Mouse (Mus musculus): ENCODE measurements around the gene Prkag2.

The Prkag2 gene

GRCm38 (mm10) chr5:25100516-25101125 lies at the start of gene Prkag2:
Gene Prkag2, minus strand, starts transcription at chr5:25100642.
- in situ Hi-C loops (cut with MseI, MboI): no loop called here

GRCm38 (mm10) chr5:25149331-25149965 lies 49.0 kb upstream of the Prkag2 start:
- in situ Hi-C loops (cut with MseI, MboI): no loop called here

DNA sequence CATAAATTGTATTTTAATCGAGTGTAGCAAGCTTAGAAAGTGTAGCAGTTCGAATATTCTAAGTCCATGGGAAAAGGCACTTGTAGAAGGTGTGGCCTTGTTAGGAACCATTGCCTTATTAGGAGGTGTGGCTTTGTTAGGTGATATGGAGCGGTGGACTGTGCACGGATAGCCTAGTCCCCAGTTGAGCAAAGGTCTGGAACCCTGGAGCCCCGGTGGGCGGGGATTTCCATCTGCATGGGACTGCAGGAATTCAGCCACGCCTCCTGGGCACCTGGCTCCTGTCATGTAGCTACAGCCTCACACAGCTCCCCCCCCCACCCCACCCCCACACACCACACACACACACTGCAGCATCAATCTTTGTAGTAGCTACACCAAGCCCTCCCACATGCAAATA lies 46.3 kb upstream of the Prkag2 start:
- in situ Hi-C loops (cut with MseI, MboI): no loop called here

- in situ Hi-C loops (cut with MseI, MboI): no loop called here
These were observed 27.4 kb upstream of the Prkag2 start for GRCm38 (mm10) chr5:25127865-25128264.

GRCm38 (mm10) chr5:25125884-25126560 lies 25.6 kb upstream of the Prkag2 start:
- in situ Hi-C loops (cut with MseI, MboI): no loop called here

GRCm38 (mm10) chr5:25122534-25122933 lies 22.1 kb upstream of the Prkag2 start:
- in situ Hi-C loops (cut with MseI, MboI): no loop called here

- in situ Hi-C loops (cut with MseI, MboI): no loop called here
These were observed 18.7 kb upstream of the Prkag2 start for GRCm38 (mm10) chr5:25119148-25119547.

DNA sequence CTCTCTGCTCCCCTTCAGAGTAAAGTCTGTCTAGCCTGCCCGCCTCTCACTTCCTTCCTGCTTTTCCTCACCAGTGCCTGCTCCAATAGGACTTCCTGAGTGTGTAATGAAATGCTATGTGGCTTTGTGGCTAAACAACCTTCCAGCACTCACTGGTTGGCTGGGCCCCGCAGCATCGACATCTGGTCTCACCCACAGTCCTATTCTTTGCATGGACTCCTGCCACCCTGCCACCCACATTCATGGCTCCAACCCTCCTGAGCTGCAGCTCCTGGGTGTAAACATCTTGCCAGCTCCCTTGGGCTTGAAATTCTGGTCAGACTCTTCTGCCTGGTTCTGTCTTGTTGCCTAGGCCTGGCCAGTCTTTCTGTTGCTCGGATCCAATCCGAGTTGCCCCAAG lies 15.6 kb upstream of the Prkag2 start:
- in situ Hi-C loops (cut with MseI, MboI): no loop called here

- in situ Hi-C loops (cut with MseI, MboI): no loop called here
These were observed 14.8 kb upstream of the Prkag2 start for GRCm38 (mm10) chr5:25115216-25115615.

GRCm38 (mm10) chr5:25114110-25114509 lies 13.7 kb upstream of the Prkag2 start:
- in situ Hi-C loops (cut with MseI, MboI): no loop called here

DNA sequence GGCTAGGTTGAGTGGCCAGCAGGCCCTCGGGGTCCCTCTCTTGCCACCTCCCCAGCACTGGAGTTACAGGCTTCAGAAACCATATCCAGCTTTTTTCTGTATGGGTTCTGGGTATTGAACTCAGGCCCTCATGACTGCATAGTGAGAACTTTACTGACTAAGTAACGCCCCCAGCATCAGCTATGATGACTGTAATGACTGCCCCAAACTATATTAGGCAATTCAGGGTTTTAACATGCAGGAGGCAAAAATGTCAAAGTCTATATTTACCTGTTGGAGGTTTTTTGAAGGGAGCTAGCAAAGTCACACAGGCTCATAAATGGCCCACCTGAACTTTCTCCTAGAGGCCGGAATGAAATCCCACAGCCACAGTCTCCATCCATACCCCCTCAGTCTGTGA lies 9.9 kb upstream of the Prkag2 start:
- in situ Hi-C loops (cut with MseI, MboI): no loop called here

DNA sequence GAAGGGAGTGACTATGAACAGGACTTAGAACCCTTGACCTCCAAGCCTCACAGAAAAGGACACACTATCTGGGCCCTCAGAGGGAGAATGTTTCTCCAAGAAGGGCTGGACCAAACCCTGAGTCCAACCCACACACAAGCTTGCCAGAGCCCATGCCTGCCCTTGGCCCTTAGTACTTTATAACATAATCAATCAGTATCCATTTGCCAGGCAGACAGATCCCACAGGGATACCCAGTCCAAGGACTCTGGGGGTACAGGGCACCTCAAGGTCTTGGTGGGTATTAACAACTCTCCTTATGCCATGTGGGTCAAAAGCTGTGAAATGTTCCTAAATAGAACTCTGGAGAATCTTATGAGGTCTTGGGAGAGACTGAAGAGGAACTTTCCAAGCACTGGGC lies 5.3 kb upstream of the Prkag2 start:
- in situ Hi-C loops (cut with MseI, MboI): no loop called here

- in situ Hi-C loops (cut with MseI, MboI): no loop called here
These were observed 683 bp upstream of the Prkag2 start for GRCm38 (mm10) chr5:25101126-25101523.

DNA sequence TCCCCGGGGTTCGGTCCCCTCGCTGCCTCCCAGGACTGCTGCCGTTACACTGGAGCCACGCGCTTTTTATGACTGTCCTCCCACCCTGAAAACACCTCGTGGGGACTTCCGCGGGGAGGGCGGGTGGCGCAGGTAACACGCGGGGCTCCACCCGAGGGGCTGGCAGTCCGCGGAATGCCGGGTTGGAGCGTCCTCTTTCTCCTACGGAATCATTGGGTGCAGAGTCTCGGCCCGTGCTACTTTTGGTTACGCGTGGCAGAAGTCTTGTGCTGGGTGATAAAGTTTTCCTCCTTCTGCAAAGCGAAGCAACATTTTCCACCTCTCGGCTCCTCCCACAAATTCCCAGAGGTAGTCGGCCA lies 306 bp downstream of the Prkag2 start:
- in situ Hi-C loops (cut with MseI, MboI): no loop called here

- in situ Hi-C loops (cut with MseI, MboI): no loop called here
These were observed 880 bp downstream of the Prkag2 start for GRCm38 (mm10) chr5:25099367-25100156.

GRCm38 (mm10) chr5:25097891-25098290 lies 2.6 kb downstream of the Prkag2 start:
- in situ Hi-C loops (cut with MseI, MboI): no loop called here

- in situ Hi-C loops (cut with MseI, MboI): no loop called here
These were observed 4.0 kb downstream of the Prkag2 start for GRCm38 (mm10) chr5:25096431-25096830.

DNA sequence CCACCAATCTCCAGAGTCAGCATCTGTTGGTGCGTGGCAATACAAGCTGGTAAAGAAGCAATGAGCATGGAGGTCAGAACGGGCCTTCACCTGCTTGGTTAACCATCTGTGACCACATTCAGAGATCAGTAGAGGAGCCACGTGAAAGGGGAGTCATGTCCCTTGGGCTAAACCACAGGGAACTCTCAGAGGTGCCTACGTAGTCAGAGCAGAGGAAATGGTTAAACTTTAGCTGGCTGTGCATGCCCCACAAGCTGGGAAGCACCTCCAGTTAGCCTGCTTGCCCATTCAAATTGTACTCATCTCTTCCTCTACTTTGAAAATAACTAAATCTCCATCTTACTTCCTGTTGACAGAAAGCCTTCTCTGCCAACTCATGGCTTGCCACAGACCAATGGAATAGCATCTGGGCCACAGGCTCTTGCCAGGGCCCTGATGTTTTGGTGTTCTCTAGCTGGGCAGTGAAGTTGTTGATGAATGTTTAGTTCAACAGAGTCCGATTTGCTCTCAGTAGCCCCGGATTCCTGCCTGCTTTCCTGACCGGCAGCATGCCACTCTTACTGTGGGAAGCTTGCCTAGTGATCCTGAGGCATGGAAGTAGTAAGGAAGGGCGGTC lies 7.7 kb downstream of the Prkag2 start:
- in situ Hi-C loops (cut with MseI, MboI): no loop called here

DNA sequence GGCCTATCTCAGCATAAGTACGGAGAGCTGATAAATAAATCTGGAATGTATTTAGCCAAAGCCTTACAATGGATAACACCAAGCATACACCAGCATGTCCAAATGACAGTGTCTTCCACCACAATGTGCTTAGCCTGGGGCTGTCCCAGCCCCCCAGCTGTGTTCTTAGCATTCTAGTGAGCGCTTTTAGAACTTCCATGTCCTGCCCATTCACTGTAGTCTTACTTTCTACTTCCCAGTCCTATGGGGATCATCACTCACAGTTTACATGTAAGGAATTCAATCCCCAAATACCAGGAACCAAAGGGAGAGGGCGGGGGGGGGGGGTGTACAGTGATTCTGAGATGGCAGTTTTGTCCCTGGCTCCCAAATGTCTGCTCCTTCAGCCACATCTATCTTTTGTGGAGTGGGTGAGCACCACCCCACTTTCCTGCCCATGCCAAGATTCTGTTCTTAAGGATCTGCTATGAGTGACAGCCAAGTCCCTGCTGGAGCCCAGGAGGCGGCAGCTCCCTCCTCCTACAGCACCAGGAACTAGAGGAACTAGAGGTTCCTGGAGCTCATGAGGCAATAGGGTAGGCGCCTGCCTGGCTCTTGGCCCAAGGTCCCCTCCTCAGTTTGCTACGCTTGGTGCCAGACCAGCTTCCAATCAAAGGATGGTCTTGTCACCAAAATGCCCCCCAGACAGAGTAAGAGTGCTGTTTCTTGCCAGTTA lies 11.0 kb downstream of the Prkag2 start:
- in situ Hi-C loops (cut with MseI, MboI): no loop called here

DNA sequence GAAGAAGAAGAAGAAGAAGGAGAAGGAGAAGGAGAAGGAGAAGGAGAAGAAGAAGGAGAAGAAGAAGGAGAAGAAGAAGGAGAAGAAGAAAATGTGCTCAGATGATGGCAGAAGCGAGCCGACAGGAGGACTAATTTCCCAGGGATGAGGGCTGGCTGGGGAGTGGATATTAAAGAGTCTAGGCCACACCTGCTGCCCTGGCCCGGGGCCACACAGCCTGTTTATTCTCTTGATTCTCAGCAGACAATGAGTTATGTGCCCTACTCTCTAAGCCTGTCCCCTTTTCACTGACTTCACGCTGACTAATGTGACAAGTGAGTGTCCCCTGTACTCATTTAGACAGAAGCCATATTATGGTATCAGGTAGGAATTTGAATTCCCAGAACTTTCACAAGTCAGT lies 11.8 kb downstream of the Prkag2 start:
- in situ Hi-C loops (cut with MseI, MboI): no loop called here

DNA sequence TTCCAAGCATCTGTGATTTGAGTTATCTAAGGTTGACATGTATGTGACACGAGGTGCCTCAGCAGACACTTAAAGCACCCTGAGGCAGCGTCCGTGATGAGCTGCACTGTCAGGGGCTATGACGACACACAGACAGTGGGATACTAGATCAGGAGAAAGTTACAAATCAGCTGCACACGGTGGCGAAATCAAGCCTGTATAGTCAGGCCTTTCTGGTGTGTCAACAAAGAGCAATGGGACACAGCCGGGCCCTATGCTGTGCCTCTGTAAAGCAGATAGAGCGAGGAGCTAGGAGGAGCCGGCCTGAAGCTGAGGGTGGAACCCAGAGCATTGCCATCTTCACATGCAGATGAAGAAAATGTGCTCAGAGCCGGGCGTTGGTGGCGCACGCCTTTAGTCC lies 12.3 kb downstream of the Prkag2 start:
- in situ Hi-C loops (cut with MseI, MboI): no loop called here
